Mouse (Mus musculus) megakaryocyte-erythroid progenitor cell, adult 5-6 weeks (primary cell): ENCODE results near the gene Lrrc7. TPM values are rescaled to one million over a fixed set of nuclear protein-coding genes. Genes with fewer than 3 reads are reported as not detected.

Source experiments
- ATAC-seq: replicated peaks from 2 replicates; pipeline ENCODE4 v1.8.0; 2016; ENCODE audit warnings: mild to moderate bottlenecking, inconsistent platforms; ENCODE audit not compliant: severe bottlenecking, poor library complexity, low FRiP score, low TSS enrichment
- total RNA-seq, 2 experiments: library from RNA; stranded (forward) in 1 of 2; stranded (reverse) in 1 of 2; fragments of 200-1000, 215-1000 nt in 1 of 2; fragments of >200 nt in 1 of 2; fragmentation: Nextera tagmentation in 1 of 2; gene quantifications; 2 replicates each; pipeline ENCODE4 v1.2.3; 2014 to 2017

Gene Lrrc7
- total RNA-seq (2014; fragmentation: Nextera tagmentation) (not detected in 2 replicates), total RNA-seq (2017) (not detected in 2 replicates)

DNA sequence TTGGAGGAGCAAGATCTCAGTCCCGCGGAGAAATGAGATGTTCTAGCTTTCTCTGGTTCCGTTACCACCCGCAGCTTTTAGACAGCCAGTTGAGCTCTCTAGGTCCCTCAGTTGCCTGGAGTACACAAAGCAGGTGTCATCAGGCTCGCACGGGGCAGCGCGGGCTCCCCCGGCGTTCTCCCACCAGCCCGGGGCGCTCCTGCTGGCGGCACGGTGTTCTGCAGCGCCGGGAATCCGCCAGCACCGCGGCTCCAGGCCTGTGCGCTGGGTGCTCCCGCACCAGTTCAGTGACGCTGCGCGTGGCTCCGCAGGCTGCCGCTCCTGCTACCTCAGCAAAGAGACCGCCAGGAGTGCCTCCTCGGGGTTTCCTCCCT is at the start of gene Lrrc7:
Gene Lrrc7, minus strand, starts transcription at position 235 of the 374 bp plus-strand sequence.
- no peak for ATAC-seq

DNA sequence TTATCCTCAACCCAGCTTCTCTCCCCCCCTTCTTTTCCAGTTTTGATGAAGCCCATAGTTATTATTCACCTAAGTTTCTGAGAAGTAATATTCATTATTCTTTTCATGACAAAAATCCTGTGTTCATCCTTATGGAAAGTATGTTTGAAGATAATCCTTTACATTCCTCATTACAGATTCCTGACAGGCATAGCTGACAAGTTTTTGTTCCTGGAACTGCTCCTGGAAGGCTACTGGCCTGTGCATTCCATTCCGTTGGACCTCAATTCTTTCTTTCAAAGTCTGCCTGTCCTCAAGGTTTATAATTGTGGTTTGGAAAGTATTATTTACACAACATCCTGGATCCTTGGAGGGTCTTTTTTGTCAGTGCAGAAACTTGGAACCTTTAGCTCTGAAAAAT is 45.0 kb upstream of the Lrrc7 start:
- no peak for ATAC-seq

DNA sequence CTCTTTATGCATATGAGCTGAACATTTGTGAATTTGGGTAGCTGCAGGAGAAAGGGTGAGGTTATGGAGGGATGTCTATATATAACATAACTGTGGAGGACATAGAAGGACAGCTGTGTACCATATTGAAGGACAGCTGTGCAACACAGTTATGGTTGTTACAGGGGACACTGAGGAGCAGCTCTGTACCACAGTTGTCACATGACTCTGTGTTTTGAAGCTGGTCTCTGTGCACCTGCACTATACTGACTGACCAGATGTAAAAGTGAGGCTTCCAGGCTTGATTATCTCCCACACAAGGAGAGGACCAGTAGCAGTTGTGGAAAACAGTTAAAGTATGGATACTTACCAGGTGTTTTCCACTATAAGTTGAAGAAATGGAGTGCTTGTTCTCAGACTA is 43.3 kb upstream of the Lrrc7 start:
- no peak for ATAC-seq

DNA sequence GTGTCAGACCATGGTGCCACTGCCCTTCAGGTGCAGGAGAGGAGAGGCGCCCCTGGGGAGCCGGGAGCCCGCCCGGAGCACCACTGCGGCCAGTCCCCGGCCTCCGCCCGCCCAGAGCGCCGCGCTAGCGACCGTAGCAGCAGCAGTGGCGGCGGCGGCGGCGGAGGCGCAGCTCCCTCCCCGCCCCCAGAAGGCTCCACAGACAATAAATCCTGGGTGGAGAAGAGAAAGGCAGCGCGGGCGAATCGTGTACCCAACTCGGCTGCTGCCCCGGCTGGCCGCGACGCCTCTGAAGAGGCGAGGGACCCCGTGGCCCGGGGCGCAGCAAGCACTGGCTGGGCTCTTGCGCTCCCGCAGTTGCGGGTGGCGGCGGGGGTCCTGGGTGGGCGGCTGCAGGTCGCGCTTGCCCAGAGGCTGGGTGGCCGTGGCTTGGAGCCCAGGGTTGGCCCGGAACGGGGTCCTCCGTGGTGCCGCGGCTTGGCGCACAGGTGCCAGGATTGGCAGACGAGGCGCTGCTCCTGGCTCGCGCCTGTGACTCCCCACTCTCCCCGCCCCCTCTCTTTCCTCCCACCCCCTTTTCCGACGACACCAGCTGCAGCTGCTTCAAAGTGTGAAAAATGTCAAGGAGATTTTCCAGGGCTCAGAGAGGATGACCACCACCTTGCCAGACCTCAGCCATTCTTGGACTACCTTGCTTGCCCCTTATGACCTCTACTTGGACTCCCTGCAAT is 600 bp downstream of the Lrrc7 start:
- ATAC-seq = no peak

DNA sequence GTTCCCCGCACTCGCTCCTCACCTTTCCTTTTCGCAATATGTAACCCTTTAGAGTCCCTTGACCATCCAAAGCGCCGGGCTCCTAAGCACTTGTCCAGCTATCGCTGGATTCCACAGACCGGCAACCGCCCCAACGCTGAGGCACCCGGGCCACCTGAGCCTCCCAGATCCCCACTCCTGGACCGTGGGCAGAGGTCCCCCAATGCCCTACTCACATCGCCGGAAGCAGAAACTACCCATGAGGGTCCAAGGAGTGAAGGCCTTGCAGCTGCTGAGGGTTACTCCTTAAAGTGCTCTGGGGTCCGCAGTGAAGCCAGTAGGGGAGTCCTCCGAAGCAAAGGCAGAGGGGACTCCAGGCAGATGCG is 1.1 kb downstream of the Lrrc7 start:
- no peak for ATAC-seq

- ATAC-seq = no peak
Observed at GRCm38 (mm10) chr3:158559691-158560650, 2.0 kb downstream of the Lrrc7 start.

GRCm38 (mm10) chr3:158559131-158559658 is 2.8 kb downstream of the Lrrc7 start:
- no peak for ATAC-seq

- no peak for ATAC-seq
Observed at GRCm38 (mm10) chr3:158558631-158559030, 3.4 kb downstream of the Lrrc7 start.

- no peak for ATAC-seq
Observed at GRCm38 (mm10) chr3:158554280-158554679, 7.7 kb downstream of the Lrrc7 start.

DNA sequence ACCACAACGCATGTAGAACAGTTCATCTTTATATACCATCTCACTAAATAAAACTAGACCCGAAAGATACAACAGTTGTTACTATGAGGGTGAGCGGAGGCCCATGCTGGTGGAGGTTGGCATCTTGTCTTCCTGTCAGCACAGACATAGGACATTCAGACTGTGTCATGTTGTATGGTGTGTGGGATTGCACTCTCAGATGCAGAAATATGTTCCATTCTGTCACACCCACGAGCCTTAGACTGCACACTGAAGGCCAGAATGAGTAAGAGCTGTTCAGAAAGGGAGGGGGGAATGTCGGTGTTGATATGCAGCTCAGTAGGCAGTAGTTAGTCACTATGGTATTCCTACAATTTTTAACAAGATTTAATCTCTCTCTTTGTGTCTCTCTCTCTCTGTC is 9.9 kb downstream of the Lrrc7 start:
- no peak for ATAC-seq

DNA sequence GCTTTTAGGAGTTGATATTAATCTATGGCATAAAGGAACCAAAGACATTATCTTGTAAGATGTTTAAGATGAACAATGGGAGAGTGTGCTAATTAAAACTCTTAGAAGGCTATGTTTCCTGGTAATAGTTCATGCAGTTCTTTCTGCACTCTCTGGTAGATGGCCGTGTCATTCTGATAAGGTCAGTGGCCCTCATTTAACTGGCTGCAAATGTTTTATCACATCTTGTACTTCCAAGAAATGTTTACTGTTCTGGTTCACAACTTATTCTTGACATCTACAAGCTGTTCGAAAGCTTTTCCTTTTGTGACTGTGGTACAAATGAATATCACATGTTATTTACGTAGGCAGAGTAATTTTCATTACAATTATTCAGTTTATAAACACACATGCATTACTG is 18.5 kb downstream of the Lrrc7 start:
- ATAC-seq = no peak

GRCm38 (mm10) chr3:158532859-158533258 is 29.2 kb downstream of the Lrrc7 start:
- no peak for ATAC-seq

GRCm38 (mm10) chr3:158528471-158528870 is 33.5 kb downstream of the Lrrc7 start:
- no peak for ATAC-seq

DNA sequence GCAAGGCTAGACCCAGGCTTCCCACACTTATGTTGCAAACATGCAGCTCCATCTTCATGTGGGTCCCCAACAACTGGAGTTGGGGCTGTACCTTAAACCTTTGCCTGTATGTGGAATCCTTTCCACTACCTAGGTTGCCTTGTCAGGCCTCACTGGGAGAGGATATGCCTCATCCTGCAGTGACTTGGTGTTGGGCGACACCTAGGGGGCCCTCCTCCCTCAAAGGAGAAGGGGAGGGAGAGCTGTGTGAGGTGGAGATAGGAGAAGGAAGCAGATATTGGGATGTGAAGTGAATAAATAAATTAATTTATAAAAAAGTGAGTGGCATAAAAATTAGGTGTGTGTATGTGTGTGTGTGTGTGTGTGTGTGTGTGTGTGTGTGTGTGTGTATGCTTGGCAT is 68.3 kb downstream of the Lrrc7 start:
- ATAC-seq = no peak

GRCm38 (mm10) chr3:158479677-158480076 is 82.3 kb downstream of the Lrrc7 start:
- ATAC-seq = no peak

DNA sequence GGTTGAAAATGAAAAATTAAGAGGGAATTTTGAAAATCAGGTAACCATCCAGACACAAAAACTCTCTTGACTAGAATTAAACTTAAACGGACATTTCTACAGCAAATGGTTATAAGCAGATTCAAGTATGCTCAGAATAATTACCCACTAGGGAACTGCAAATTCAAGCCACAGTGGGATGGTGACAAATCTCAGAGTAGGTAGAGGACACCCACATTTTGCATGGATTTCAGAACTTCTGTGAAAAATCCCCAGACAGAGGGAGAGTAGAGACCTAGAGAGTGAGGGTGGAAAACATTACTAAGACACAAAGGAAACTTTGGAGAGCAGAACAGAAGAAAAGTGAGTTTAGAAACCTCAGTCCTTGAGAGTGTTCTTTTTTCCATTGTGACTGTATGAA is 161.4 kb downstream of the Lrrc7 start:
- no peak for ATAC-seq

DNA sequence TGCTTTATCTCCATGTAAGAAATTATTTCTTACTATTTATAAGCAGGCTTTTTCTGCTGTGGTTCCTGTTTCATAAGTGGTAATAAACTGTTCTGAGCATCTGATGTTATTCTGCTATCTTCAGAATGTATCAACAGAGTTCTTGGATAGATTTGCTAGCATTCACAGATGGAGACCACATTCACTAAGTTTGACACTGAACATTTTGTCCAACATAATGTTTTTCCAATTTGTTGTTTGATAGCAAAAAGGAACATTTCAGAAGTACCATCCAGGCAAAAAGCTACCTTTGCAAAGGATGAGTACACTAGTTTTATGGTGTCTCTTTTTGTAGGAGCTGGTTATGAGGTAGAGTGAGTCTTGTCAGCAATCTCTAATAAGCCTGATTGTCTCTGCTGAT is 170.5 kb downstream of the Lrrc7 start:
- no peak for ATAC-seq

GRCm38 (mm10) chr3:158388076-158388454 is 174.0 kb downstream of the Lrrc7 start:
- no peak for ATAC-seq

DNA sequence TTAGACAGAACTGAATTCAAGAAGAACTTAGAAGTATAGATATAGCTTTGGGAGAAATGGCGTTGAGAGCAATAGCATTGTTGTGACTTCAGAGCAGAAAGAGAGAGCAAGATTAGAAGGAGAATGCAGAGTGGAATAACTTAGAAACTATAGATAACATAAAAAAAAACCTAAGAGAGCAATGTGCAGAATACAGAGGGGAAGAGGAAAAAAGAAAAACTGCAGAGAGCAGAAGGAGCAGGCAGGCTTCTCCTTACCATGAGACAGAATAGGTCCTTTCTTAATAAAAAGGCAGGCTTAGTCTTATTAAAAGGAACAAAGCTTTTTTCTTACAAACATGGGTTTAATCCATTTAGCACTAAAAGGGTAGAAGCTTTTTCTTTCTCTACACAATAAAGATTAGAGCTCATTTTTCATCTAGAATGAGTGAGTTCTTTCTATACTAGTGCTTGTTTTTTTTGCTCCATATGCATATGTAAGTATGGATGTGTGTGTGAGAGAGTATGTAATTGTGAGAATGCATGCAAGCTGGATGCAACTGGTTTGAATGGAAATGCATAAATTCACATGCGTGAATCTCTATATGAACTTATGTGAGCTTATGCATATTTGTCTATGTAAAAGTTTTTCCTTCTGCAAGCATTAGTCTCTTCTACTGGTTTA is 174.5 kb downstream of the Lrrc7 start:
- no peak for ATAC-seq

DNA sequence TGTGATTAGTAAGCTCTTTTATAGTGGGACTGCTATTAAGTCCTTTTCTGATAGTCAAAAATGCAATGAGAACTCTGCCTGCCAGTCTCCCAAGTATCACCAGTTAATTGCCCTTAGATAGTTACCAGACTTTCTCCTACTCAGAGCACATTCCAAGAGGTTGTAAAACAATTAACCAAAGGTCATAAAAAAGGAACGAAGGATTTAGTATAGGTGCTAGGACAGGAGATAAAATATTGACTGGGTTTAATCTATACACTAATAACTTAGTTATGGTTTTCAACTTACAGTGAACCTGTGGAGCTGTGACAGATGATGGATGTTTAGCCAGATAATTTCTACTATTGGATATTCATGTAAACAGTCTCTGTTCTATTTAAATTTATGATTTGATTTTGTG is 175.2 kb downstream of the Lrrc7 start:
- ATAC-seq = no peak
